Mouse (Mus musculus) heart, embryonic 13.5 days (tissue): ENCODE results near the gene Grk4. TPM values are rescaled to one million over a fixed set of nuclear protein-coding genes. Genes with fewer than 3 reads are reported as not detected.

Source experiments
- ATAC-seq: fragments of 200-750 bp; cut with Nextera tagmentation; 2 replicates; pipeline ENCODE4 v1.8.0; 2017; ENCODE audit warnings: moderate TSS enrichment; ENCODE audit not compliant: insufficient number of reproducible peaks, low FRiP score, low TSS enrichment; ENCODE audit errors: extremely low read depth
- H3K27ac ChIP-seq: fragments of 300-500 bp; sonication (generic); replicated peaks from 2 replicates; pipeline ENCODE4 v1.5.1; 2015; ENCODE audit warnings: moderate library complexity, mild to moderate bottlenecking, inconsistent platforms
- H3K27me3 ChIP-seq: fragments of 300-500 bp; sonication (generic); replicated peaks from 2 replicates; pipeline ENCODE4 v1.6.1; 2015; ENCODE audit warnings: mild to moderate bottlenecking, inconsistent platforms
- H3K36me3 ChIP-seq: fragments of 300-500 bp; sonication (generic); 2 replicates; pipeline ENCODE4 v1.6.1; 2015; ENCODE audit warnings: mild to moderate bottlenecking, inconsistent platforms
- H3K4me1 ChIP-seq: fragments of 300-500 bp; sonication (generic); 2 replicates; pipeline ENCODE4 v1.6.1; 2015; ENCODE audit warnings: inconsistent platforms
- H3K4me2 ChIP-seq: fragments of 300-500 bp; sonication (generic); 2 replicates; pipeline ENCODE4 v1.6.1; 2015; ENCODE audit warnings: inconsistent platforms, mild to moderate bottlenecking, moderate library complexity
- H3K4me3 ChIP-seq: fragments of 300-500 bp; sonication (generic); 2 replicates; pipeline ENCODE4 v1.5.1; 2015; ENCODE audit warnings: moderate library complexity, mild to moderate bottlenecking, inconsistent platforms
- H3K9ac ChIP-seq: fragments of 300-500 bp; sonication (generic); 2 replicates; pipeline ENCODE4 v1.6.1; 2015; ENCODE audit warnings: inconsistent platforms, mild to moderate bottlenecking, moderate library complexity
- H3K9me3 ChIP-seq: fragments of 300-500 bp; sonication (generic); 2 replicates; pipeline ENCODE4 v1.6.1; 2016; ENCODE audit warnings: inconsistent platforms
- WGBS: fragments of 180-500 bp; shearing (Covaris S2); methylation state at CpG from one replicate; pipeline ENCODE4 v1.1.7; 2015; ENCODE audit warnings: mixed read lengths; 5-methylcytosine and 5-hydroxymethylcytosine counted together
- microRNA counts: library from miRNA; unstranded; fragments of <30 nt; microRNA quantifications from one replicate; lab custom pipeline; 2016
- microRNA-seq: library from miRNA; unstranded; fragments of <30 nt; microRNA quantifications from one replicate; pipeline ENCODE4, GENCODE M21; 2016
- polyA plus RNA-seq: library from polyadenylated mRNA; unstranded; fragments of >200 nt; fragmentation: Nextera tagmentation; extraction: Ambion mirVana; gene quantifications from 2 replicates; pipeline ENCODE4 v1.2.1, GENCODE M21; 2015

Gene Grk4
- polyA plus RNA-seq, 1 experiment from 2014 or later: 2.4 TPM

- Histone ChIP-seq H3K4me3 (no peak overlapping the region), H3K4me2 (no peak overlapping the region), H3K27me3 (no peaks in the 10 kb centered on the region), H3K27ac (no peak overlapping the region), H3K9ac (no peak overlapping the region), H3K36me3 (no peaks in the 10 kb centered on the region), H3K9me3 (no peaks in the 10 kb centered on the region), H3K4me1 (peaks cover 10% of the 10 kb centered on the region)
- no peak for ATAC-seq
- 86% methylated on average over 2 of the region's 2 CpGs for WGBS
These were observed 113.2 kb downstream of the Grk4 start for GRCm38 (mm10) chr5:34773392-34773791.

- Histone ChIP-seq H3K27ac (no peak overlapping the region), H3K9ac (no peak overlapping the region), H3K9me3 (no peaks in the 10 kb centered on the region), H3K27me3 (no peaks in the 10 kb centered on the region), H3K4me1 (0 out of 2 replicates have a peak, but pooled peaks cover 6% of the 10 kb centered on the region), H3K4me2 (no peak overlapping the region), H3K36me3 (peaks cover 50% of the 10 kb centered on the region), H3K4me3 (no peak overlapping the region)
- ATAC-seq: no peak
- 84% methylated on average over 3 of the region's 3 CpGs for WGBS
These were observed 124.8 kb downstream of the Grk4 start for GRCm38 (mm10) chr5:34785027-34785426.

GRCm38 (mm10) chr5:34791141-34791540 is 131.0 kb downstream of the Grk4 start:
- Histone ChIP-seq H3K4me2 (no peak overlapping the region), H3K9ac (no peak overlapping the region), H3K4me1 (no peaks in the 10 kb centered on the region), H3K4me3 (no peak overlapping the region), H3K9me3 (no peaks in the 10 kb centered on the region), H3K27me3 (no peaks in the 10 kb centered on the region), H3K36me3 (peaks cover 75% of the 10 kb centered on the region), H3K27ac (no peak overlapping the region)
- 78% methylated on average over 2 of the region's 2 CpGs for WGBS
- ATAC-seq: no peak

- H3K27ac ChIP-seq: no peak overlapping the region
- peaks cover 3% of the 10 kb centered on the region; the same call in 1 of the 2 replicates for H3K4me1 ChIP-seq
- H3K4me3 ChIP-seq: no peak overlapping the region
- no peak overlapping the region for H3K9ac ChIP-seq
- no peak for ATAC-seq
- no peaks in the 10 kb centered on the region for H3K27me3 ChIP-seq
- WGBS: 80% methylated on average over 5 of the region's 5 CpGs
- H3K36me3 ChIP-seq: peaks cover 67% of the 10 kb centered on the region
- no peaks in the 10 kb centered on the region for H3K9me3 ChIP-seq
- no peak overlapping the region for H3K4me2 ChIP-seq
These were observed 140.2 kb downstream of the Grk4 start for GRCm38 (mm10) chr5:34800292-34800953.

MicroRNAs encoded within 50 kb of the gene (microRNA counts, 519-probe panel; counts per million panel counts)
- 209 counts per million, percentile 61 among the panel's probes with 10 or more counts for microRNA mmu-miR-467g (lab: Ali Mortazavi, UCI)

Small RNA genes within 50 kb of the gene (microRNA-seq; reads per million reads assigned to microRNA genes)
- not detected for gene Mir467g

Other genes starting within 250 kb of the Grk4 start
- 14.6 and 18.8 TPM in 2 replicates for gene Tnip2, start 146.4 kb upstream of the Grk4 start, polyA plus RNA-seq
- 3.9 and 4.9 TPM in 2 replicates for gene Sh3bp2, start 134.5 kb upstream of the Grk4 start, polyA plus RNA-seq
- 143 and 144 TPM in 2 replicates for gene Add1, start 86.7 kb upstream of the Grk4 start, polyA plus RNA-seq
- gene Mfsd10, start 23.2 kb upstream of the Grk4 start, polyA plus RNA-seq: 75.1 and 78.4 TPM in 2 replicates
- gene Nop14, start 231 bp upstream of the Grk4 start, polyA plus RNA-seq: 15.3 and 16.6 TPM in 2 replicates
- gene Htt, start 101.4 kb downstream of the Grk4 start, polyA plus RNA-seq: 7.9 and 8.4 TPM in 2 replicates
- 0.52 TPM in 1 of 2 replicates, not detected in the other for gene Msantd1, start 247.6 kb downstream of the Grk4 start, polyA plus RNA-seq